Mouse (Mus musculus): Measurements from ENCODE around the gene Mpnd.
"Not testable (repeated sequence)": the region's sequence is repeated elsewhere in the genome, so short reads cannot be mapped to it uniquely, and the experiment has no call there.

Gene Mpnd

GRCm38 (mm10) chr17:56038583-56039261, 33.2 kb downstream of the Mpnd start:
- no peak for DNase-seq (ENCODE audit: low read depth, low spot score)

- no peak for DNase-seq (ENCODE audit: low read depth, low spot score)
Observed at GRCm38 (mm10) chr17:56039345-56039744, 33.8 kb downstream of the Mpnd start.

GRCm38 (mm10) chr17:56040030-56040856, 34.7 kb downstream of the Mpnd start, which contains the start of gene Chaf1a:
Gene Chaf1a (plus strand): TSS chr17:56040439.
- peak; percentile 99 for DNase-seq (ENCODE audit: low read depth, low spot score)

- peak; percentile 18 for DNase-seq (ENCODE audit: low read depth, low spot score)
Observed at GRCm38 (mm10) chr17:56040857-56041163, 35.3 kb downstream of the Mpnd start.

- no peak for DNase-seq (ENCODE audit: low read depth, low spot score)
Observed at GRCm38 (mm10) chr17:56051369-56051768, 45.9 kb downstream of the Mpnd start.

GRCm38 (mm10) chr17:56054938-56055337, 49.4 kb downstream of the Mpnd start:
- no peak for DNase-seq (ENCODE audit: low read depth, low spot score)

- DNase-seq (ENCODE audit: low read depth, low spot score) = no peak
Observed at GRCm38 (mm10) chr17:56055945-56056678, 50.6 kb downstream of the Mpnd start.

- no peak for DNase-seq (ENCODE audit: low read depth, low spot score)
Observed at GRCm38 (mm10) chr17:56057381-56058120, 52.0 kb downstream of the Mpnd start.

GRCm38 (mm10) chr17:56062081-56062480, 56.6 kb downstream of the Mpnd start:
- DNase-seq (ENCODE audit: low read depth, low spot score) = no peak

GRCm38 (mm10) chr17:56065715-56066114, 60.2 kb downstream of the Mpnd start:
- not testable (repeated sequence) for DNase-seq (ENCODE audit: low read depth, low spot score)
